Mouse (Mus musculus): ENCODE results near the gene Sec14l4. TPM values are rescaled to one million over a fixed set of nuclear protein-coding genes. Genes with fewer than 3 reads are reported as not detected.
"Not testable (repeated sequence)": the region's sequence is repeated elsewhere in the genome, so short reads cannot be mapped to it uniquely, and the experiment has no call there.

The Sec14l4 gene
- polyA plus RNA-seq, 1 experiment: 0.56 TPM

GRCm38 (mm10) chr11:4005220-4005805 is 25.9 kb upstream of the Sec14l4 start:
- Histone ChIP-seq H3K4me3 (ENCODE audit: control insufficient read depth, low read depth, low read length) (no peak overlapping the region), H3K36me3 (ENCODE audit: control insufficient read depth, insufficient read depth, low read length) (no peaks in the 10 kb centered on the region), H3K27me3 (ENCODE audit: control insufficient read depth, insufficient read depth, low read length) (no peaks in the 10 kb centered on the region), H3K27ac (ENCODE audit: control insufficient read depth, insufficient read depth, low read depth, low read length) (no peak overlapping the region), H3K4me1 (ENCODE audit: control insufficient read depth, insufficient read depth, low read length) (no peaks in the 10 kb centered on the region)
- no peak for TF ChIP-seq CTCF (IDR thresholded peaks at IDR 0.05; ENCODE audit: control insufficient read depth, insufficient read depth, insufficient replicate concordance, low read depth, low read length)
- TF ChIP-seq POLR2A (IDR thresholded peaks at IDR 0.05; ENCODE audit: control insufficient read depth, low read depth, low read length): no peak

- TF ChIP-seq CTCF (IDR thresholded peaks at IDR 0.05; ENCODE audit: control insufficient read depth, insufficient read depth, insufficient replicate concordance, low read depth, low read length): no peak
- no peak for TF ChIP-seq POLR2A (IDR thresholded peaks at IDR 0.05; ENCODE audit: control insufficient read depth, low read depth, low read length)
- Histone ChIP-seq H3K4me3 (ENCODE audit: control insufficient read depth, low read depth, low read length) (no peak overlapping the region), H3K27ac (ENCODE audit: control insufficient read depth, insufficient read depth, low read depth, low read length) (no peak overlapping the region), H3K27me3 (ENCODE audit: control insufficient read depth, insufficient read depth, low read length) (no peaks in the 10 kb centered on the region), H3K4me1 (ENCODE audit: control insufficient read depth, insufficient read depth, low read length) (no peaks in the 10 kb centered on the region), H3K36me3 (ENCODE audit: control insufficient read depth, insufficient read depth, low read length) (no peaks in the 10 kb centered on the region)
Measured at GRCm38 (mm10) chr11:4006462-4006861, 24.8 kb upstream of the Sec14l4 start.

- Histone ChIP-seq H3K27me3 (ENCODE audit: control insufficient read depth, insufficient read depth, low read length) (no peaks in the 10 kb centered on the region), H3K4me3 (ENCODE audit: control insufficient read depth, low read depth, low read length) (no peak overlapping the region), H3K27ac (ENCODE audit: control insufficient read depth, insufficient read depth, low read depth, low read length) (no peak overlapping the region), H3K4me1 (ENCODE audit: control insufficient read depth, insufficient read depth, low read length) (no peaks in the 10 kb centered on the region), H3K36me3 (ENCODE audit: control insufficient read depth, insufficient read depth, low read length) (no peaks in the 10 kb centered on the region)
- no peak for TF ChIP-seq CTCF (IDR thresholded peaks at IDR 0.05; ENCODE audit: control insufficient read depth, insufficient read depth, insufficient replicate concordance, low read depth, low read length)
- no peak for TF ChIP-seq POLR2A (IDR thresholded peaks at IDR 0.05; ENCODE audit: control insufficient read depth, low read depth, low read length)
Measured at GRCm38 (mm10) chr11:4012616-4013015, 18.6 kb upstream of the Sec14l4 start.

- H3K36me3 ChIP-seq (ENCODE audit: control insufficient read depth, insufficient read depth, low read length); H3K4me1 ChIP-seq (ENCODE audit: control insufficient read depth, insufficient read depth, low read length); H3K27ac ChIP-seq (ENCODE audit: control insufficient read depth, insufficient read depth, low read depth, low read length); H3K4me3 ChIP-seq (ENCODE audit: control insufficient read depth, low read depth, low read length); H3K27me3 ChIP-seq (ENCODE audit: control insufficient read depth, insufficient read depth, low read length): not testable (repeated sequence)
Measured at GRCm38 (mm10) chr11:4015796-4016195, 15.5 kb upstream of the Sec14l4 start.

- H3K4me3 ChIP-seq (ENCODE audit: control insufficient read depth, low read depth, low read length); H3K27ac ChIP-seq (ENCODE audit: control insufficient read depth, insufficient read depth, low read depth, low read length); H3K4me1 ChIP-seq (ENCODE audit: control insufficient read depth, insufficient read depth, low read length); H3K27me3 ChIP-seq (ENCODE audit: control insufficient read depth, insufficient read depth, low read length); H3K36me3 ChIP-seq (ENCODE audit: control insufficient read depth, insufficient read depth, low read length): not testable (repeated sequence)
Measured at GRCm38 (mm10) chr11:4022111-4022510, 9.2 kb upstream of the Sec14l4 start.

GRCm38 (mm10) chr11:4023321-4023720 is 7.9 kb upstream of the Sec14l4 start:
- no peak overlapping the region for H3K27ac ChIP-seq (ENCODE audit: control insufficient read depth, insufficient read depth, low read depth, low read length)
- no peak overlapping the region for H3K4me3 ChIP-seq (ENCODE audit: control insufficient read depth, low read depth, low read length)
- H3K4me1 ChIP-seq (ENCODE audit: control insufficient read depth, insufficient read depth, low read length): peaks cover 6% of the 10 kb centered on the region
- H3K27me3 ChIP-seq (ENCODE audit: control insufficient read depth, insufficient read depth, low read length): no peaks in the 10 kb centered on the region
- TF ChIP-seq POLR2A (IDR thresholded peaks at IDR 0.05; ENCODE audit: control insufficient read depth, low read depth, low read length): no peak
- no peak for TF ChIP-seq CTCF (IDR thresholded peaks at IDR 0.05; ENCODE audit: control insufficient read depth, insufficient read depth, insufficient replicate concordance, low read depth, low read length)
- H3K36me3 ChIP-seq (ENCODE audit: control insufficient read depth, insufficient read depth, low read length): no peaks in the 10 kb centered on the region

- H3K36me3 ChIP-seq (ENCODE audit: control insufficient read depth, insufficient read depth, low read length): no peaks in the 10 kb centered on the region
- peaks cover 6% of the 10 kb centered on the region for H3K4me1 ChIP-seq (ENCODE audit: control insufficient read depth, insufficient read depth, low read length)
- no peaks in the 10 kb centered on the region for H3K27me3 ChIP-seq (ENCODE audit: control insufficient read depth, insufficient read depth, low read length)
- no peak overlapping the region for H3K4me3 ChIP-seq (ENCODE audit: control insufficient read depth, low read depth, low read length)
- H3K27ac ChIP-seq (ENCODE audit: control insufficient read depth, insufficient read depth, low read depth, low read length): no peak overlapping the region
- TF ChIP-seq POLR2A (IDR thresholded peaks at IDR 0.05; ENCODE audit: control insufficient read depth, low read depth, low read length): no peak
- no peak for TF ChIP-seq CTCF (IDR thresholded peaks at IDR 0.05; ENCODE audit: control insufficient read depth, insufficient read depth, insufficient replicate concordance, low read depth, low read length)
Measured at GRCm38 (mm10) chr11:4027066-4027465, 4.2 kb upstream of the Sec14l4 start.

Data from testis, adult 2 months (tissue).